Mouse (Mus musculus): ENCODE data around the gene Gpkow. TPM values are rescaled to one million over a fixed set of nuclear protein-coding genes. Genes with fewer than 3 reads are reported as not detected.

Gene Gpkow
- 10 to 100 TPM; 46.6 to 47.9 TPM for total RNA-seq (2023)

DNA sequence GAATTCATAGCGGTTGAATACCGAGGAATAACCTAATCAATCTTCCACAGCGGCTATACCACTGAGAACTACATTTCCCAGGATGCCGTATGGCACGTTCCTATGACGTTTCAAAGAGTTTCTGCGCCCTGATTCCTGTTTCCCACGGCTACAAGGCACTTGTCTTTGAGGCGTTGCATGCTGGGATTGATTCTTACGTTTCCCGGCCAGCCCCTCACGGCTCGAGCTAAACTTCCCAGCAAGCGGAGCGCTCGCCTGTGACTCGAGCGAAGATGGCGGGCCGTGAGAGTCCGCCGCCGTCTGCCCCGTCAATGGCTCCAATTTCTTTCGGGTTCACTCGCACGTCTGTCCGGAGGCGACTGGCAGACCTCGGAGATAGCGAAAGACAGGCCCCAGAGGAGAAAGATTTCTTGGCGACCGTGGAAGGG is at the start of gene Gpkow:
Gene Gpkow (plus strand): TSS at position 178 of the 428 bp plus-strand sequence.

DNA sequence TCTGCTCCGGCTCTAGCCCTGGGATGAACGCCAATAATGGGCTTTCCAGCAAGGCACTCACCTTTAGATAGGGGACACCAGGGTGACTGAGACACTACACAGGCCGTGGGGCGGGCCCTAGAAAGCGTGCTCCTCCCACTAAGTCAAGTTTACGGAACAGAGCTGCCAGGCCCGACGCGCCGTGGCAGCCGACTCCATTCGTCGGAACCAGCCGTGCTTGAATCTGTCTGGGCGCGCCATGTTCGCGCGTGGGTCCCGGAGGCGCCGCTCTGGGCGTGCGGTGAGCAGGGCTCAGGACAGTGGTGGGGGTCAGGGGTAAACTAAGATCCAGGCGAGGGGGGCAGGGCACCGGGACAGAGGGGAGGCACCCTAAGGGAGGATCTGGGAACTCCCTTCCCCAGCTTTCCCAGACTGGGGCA is 39.7 kb upstream of the Gpkow start, which contains the start of gene Prickle3:
Gene Prickle3 (plus strand): TSS at position 40 of the 419 bp plus-strand sequence.

GRCm38 (mm10) chrX:7670921-7671623 is 25.9 kb upstream of the Gpkow start, which contains the start of gene Plp2:
Gene Plp2, minus strand, starts transcription at chrX:7671390.

DNA sequence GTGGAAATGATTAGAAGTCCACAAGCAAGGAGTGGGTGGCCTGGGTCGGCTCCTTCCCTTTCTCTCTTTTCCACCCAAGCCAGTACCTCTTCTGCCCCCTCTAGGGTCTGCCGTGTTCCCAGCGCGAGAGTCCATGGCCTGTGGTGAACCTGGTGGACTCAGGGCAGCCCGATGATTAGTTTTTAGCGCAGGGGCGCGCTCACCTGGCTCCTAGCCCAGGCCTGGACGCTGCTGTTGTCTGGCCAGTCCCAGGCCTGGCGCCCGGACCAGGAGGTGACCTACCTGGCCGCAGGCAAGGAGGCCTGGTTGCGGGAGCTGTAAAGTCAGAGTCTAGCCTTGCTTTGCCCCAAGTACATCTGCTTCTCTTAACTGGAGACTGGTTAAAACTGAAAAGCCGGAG is 16.1 kb upstream of the Gpkow start, which contains the start of gene Magix:
Gene Magix (minus strand): TSS at position 388 of the 400 bp plus-strand sequence.

DNA sequence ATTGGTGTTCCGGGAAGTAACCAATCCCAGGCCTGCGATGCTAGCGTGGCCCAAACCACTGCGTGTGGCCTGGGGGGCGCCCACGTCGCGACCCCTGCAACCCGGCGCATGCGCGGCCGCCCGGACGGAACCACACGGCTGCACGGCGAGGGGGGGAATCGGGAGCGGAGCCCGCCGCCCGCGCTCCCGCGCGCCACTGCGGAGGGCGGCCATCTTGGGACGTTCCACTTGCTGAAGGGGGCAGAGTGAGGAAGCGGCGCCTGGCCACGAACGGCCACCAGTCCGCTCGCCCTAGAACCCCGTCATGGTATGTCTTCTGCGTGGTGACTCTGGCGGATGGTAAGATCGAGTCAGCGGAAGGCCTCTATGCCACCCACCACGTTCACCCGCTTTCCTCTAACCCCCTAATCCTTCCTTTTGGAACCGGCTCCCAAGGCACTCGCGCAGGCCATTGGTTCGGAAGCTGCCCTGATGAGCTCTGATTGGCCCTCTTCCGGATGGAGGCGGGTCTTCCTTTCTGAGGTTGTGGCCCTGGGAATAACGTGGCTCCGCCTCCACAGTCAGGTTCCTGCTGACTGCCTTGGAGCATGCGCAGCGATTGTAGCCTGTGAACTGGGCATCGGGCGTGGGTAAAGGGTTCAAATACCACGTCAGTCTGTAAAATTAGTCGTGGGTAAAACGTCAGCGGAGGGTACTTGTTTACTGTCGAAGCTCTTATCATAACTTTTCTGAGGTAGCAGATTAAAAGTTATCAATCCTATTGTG is 17.4 kb downstream of the Gpkow start, which contains the start of gene Wdr45:
Gene Wdr45 (plus strand): TSS at position 199 of the 765 bp plus-strand sequence.

DNA sequence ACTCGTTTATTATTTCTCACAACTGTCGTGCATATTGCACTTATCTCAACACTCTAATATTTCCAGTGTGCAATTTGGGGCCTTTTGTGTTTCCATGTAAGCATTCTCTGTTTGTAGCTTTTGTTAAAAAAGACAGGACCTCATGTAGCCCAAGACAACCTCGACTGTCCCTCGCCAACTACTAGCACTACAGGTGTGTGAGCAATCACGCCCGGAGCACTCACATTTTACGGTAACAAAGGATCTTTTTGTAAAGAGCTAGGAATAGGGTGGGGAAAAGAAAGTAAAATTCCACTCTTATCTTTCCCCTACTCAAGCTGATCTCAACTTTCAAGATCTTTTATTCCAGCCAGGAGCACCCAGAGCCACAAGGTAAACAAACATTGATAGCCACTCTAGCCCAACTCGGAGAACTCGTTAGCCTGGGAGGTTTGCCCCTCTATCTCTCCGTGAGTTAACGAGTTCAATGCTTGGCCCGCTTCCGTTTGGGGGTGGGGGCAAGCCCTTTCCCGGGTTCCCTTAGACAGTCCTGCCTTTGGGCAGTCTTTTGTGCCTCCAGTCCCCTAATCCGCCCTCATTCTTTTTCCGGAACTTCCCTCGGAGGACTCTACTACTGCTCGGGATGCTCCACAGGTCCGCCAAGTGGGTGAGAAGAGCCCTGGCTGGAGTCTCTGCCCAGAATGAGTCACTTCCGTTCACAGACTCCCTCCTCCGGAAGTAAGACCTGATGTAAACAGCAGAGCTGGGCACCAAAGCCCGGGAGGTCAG is 24.8 kb downstream of the Gpkow start, which contains the start of gene Gm45208:
Gene Gm45208 (plus strand): TSS at position 732 of the 768 bp plus-strand sequence.

GRCm38 (mm10) chrX:7728215-7728921 is 31.4 kb downstream of the Gpkow start, which contains the start of gene Praf2:
Gene Praf2, plus strand, starts transcription at chrX:7728439.

GRCm38 (mm10) chrX:7750432-7751116 is 53.6 kb downstream of the Gpkow start, which contains the start of gene Ccdc120:
Gene Ccdc120, minus strand, starts transcription at chrX:7750905.

Other genes with a start within 250 kb of the Gpkow start
- gene Foxp3, start 123.5 kb upstream of the Gpkow start, total RNA-seq (2023): 10 to 100 TPM; 24.9 to 29.5 TPM
- 10 to 100 TPM; 13.8 to 19.6 TPM for gene Ppp1r3f, start 122.8 kb upstream of the Gpkow start, total RNA-seq (2023)
- gene Ccdc22, start 91.6 kb upstream of the Gpkow start, total RNA-seq (2023): 10 to 100 TPM; 23.3 to 32.6 TPM
- gene Cacna1f, start 90.0 kb upstream of the Gpkow start, total RNA-seq (2023): under 1 TPM in 1 of 2 experiments, not detected in 1; 0.30 TPM
- gene Syp, start 58.7 kb upstream of the Gpkow start, total RNA-seq (2023): 1 to 10 TPM; 1.2 to 1.3 TPM
- gene Prickle3, start 39.9 kb upstream of the Gpkow start, total RNA-seq (2023): 10 to 100 TPM; 29.7 to 31.5 TPM
- gene Plp2, start 25.7 kb upstream of the Gpkow start, total RNA-seq (2023): 10 to 100 TPM; 40.6 to 42.5 TPM
- gene Magix, start 15.9 kb upstream of the Gpkow start, total RNA-seq (2023): not detected
- 100 to 1,000 TPM in 1 of 2 experiments, 10 to 100 TPM in 1; 96.7 to 116 TPM for gene Wdr45, start 17.2 kb downstream of the Gpkow start, total RNA-seq (2023)
- gene Gm45208, start 25.1 kb downstream of the Gpkow start, total RNA-seq (2023): not detected
- 10 to 100 TPM; 18.8 to 20.1 TPM for gene Praf2, start 31.3 kb downstream of the Gpkow start, total RNA-seq (2023)
- gene Ccdc120, start 53.8 kb downstream of the Gpkow start, total RNA-seq (2023): not detected
- gene Tfe3, start 65.4 kb downstream of the Gpkow start, total RNA-seq (2023): 10 to 100 TPM; 20.3 to 30.5 TPM
- gene Gripap1, start 92.6 kb downstream of the Gpkow start, total RNA-seq (2023): 100 to 1,000 TPM; 164 to 170 TPM
- gene Kcnd1, start 125.2 kb downstream of the Gpkow start, total RNA-seq (2023): 1 to 10 TPM; 1.4 to 2.0 TPM
- gene Otud5, start 144.2 kb downstream of the Gpkow start, total RNA-seq (2023): 100 to 1,000 TPM; 176 to 193 TPM
- gene Pim2, start 181.1 kb downstream of the Gpkow start, total RNA-seq (2023): 100 to 1,000 TPM in 1 of 2 experiments, 10 to 100 TPM in 1; 97.4 to 107 TPM
- 10 to 100 TPM; 28.5 to 36.5 TPM for gene Slc35a2, start 186.9 kb downstream of the Gpkow start, total RNA-seq (2023)
- 10 to 100 TPM; 71.1 to 77.5 TPM for gene Pqbp1, start 202.1 kb downstream of the Gpkow start, total RNA-seq (2023)
- 10 to 100 TPM; 38.6 to 42.4 TPM for gene Timm17b, start 202.2 kb downstream of the Gpkow start, total RNA-seq (2023)
- not detected for gene Gm10491, start 210.7 kb downstream of the Gpkow start, total RNA-seq (2023)
- gene Gm10490, start 212.4 kb downstream of the Gpkow start, total RNA-seq (2023): not detected
- not detected for gene Pcsk1n, start 222.7 kb downstream of the Gpkow start, total RNA-seq (2023)
- not detected for gene Eras, start 231.5 kb downstream of the Gpkow start, total RNA-seq (2023)